Mouse (Mus musculus) layer of hippocampus, adult 18-20 months (tissue): ENCODE measurements around the gene Foxc1. TPM values are rescaled to one million over a fixed set of nuclear protein-coding genes. Genes with fewer than 3 reads are reported as not detected.

Experiments used
- DNase-seq, 2 experiments: peaks; one replicate each; pipeline ENCODE4 v3.0.0; 2022; ENCODE audit warnings: low spot score in 2 of 2
- total RNA-seq, 2 experiments: library from RNA; stranded (reverse); gene quantifications; 2 replicates each; pipeline ENCODE4 v1.2.3; 2021

The Foxc1 gene
- total RNA-seq, 2 experiments from 2014 or later = 3.1 to 3.3 TPM

DNA sequence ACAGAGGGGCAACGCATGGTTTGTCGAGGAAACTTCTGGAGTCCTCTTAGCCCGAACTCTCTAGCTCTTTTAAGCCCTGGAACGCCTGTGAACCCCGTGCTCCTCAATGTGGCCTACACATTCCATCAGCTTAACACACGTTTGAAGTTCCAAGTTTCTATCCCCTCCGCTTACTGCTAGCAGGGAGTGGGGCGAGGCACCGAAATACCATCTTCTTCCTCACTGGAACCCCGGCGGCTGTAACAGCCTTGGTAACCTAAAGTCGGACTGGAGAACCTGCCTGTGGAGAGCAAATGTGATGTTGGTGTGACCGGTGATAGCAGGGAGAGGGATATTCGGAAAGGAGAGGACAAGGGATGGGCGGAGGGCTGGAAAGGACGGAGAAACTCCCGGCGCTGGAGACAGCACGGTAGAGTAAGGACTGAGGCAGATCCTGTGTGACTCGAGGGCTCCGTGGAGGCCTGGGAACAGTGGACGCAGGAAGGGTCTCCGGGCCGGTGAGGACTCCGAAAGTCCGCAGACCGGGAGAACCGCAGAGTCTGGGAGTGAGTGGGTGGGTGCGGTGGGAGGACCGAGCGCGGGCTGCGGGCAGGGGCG, 504 bp upstream of the Foxc1 start:
- no peak for DNase-seq

DNA sequence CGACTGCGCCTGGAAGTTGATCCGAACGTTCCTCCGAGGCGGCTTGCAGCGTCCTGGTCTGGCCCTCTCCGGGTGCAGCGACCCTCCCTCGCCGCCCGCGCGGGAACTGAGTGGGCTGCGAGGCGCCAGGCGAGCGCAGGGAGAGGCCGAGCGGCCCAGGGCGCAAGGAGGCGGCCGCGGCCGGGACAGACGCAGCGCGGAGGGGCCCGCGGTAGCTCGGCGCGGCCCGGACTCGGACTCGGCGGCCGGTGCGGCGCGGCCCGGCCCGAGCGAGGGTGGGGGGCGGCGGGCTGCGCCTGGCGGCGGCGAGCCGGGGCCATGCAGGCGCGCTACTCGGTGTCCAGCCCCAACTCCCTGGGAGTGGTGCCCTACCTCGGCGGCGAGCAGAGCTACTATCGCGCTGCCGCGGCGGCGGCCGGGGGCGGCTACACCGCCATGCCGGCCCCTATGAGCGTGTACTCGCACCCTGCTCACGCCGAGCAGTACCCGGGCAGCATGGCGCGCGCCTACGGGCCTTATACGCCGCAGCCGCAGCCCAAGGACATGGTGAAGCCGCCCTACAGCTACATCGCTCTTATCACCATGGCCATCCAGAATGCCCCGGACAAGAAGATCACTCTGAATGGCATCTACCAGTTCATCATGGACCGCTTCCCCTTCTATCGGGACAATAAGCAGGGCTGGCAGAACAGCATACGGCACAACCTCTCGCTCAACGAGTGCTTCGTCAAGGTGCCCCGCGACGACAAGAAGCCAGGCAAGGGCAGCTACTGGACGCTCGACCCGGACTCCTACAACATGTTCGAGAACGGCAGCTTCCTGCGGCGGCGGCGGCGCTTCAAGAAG, 680 bp downstream of the Foxc1 start:
- no peak for DNase-seq

DNA sequence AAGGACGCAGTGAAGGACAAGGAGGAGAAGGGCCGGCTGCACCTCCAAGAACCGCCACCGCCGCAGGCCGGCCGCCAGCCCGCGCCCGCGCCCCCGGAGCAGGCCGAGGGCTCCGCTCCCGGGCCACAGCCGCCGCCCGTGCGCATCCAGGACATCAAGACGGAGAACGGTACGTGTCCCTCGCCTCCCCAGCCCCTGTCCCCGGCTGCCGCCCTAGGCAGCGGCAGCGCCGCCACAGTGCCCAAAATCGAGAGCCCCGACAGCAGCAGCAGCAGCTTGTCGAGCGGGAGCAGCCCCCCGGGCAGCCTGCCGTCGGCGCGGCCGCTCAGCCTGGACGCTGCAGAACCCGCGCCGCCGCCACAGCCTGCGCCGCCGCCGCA, 1.3 kb downstream of the Foxc1 start:
- no peak for DNase-seq

DNA sequence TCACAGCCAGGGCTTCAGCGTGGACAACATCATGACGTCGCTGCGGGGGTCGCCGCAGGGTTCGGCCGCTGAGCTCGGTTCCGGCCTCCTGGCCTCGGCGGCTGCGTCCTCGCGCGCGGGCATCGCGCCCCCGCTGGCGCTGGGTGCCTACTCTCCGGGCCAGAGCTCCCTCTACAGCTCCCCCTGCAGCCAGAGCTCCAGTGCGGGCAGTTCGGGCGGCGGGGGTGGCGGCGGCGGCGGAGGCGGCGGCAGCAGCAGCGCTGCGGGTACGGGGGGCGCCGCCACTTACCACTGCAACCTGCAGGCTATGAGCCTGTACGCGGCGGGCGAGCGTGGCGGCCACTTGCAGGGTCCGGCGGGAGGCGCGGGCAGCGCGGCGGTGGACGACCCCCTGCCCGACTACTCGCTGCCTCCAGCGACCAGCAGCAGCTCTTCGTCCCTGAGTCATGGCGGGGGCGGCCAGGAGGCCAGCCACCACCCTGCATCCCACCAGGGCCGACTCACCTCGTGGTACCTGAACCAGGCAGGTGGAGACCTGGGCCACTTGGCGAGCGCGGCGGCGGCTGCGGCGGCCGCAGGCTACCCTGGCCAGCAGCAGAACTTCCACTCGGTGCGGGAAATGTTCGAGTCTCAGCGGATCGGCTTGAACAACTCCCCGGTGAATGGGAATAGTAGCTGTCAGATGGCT, 1.8 kb downstream of the Foxc1 start:
- DNase-seq = no peak

DNA sequence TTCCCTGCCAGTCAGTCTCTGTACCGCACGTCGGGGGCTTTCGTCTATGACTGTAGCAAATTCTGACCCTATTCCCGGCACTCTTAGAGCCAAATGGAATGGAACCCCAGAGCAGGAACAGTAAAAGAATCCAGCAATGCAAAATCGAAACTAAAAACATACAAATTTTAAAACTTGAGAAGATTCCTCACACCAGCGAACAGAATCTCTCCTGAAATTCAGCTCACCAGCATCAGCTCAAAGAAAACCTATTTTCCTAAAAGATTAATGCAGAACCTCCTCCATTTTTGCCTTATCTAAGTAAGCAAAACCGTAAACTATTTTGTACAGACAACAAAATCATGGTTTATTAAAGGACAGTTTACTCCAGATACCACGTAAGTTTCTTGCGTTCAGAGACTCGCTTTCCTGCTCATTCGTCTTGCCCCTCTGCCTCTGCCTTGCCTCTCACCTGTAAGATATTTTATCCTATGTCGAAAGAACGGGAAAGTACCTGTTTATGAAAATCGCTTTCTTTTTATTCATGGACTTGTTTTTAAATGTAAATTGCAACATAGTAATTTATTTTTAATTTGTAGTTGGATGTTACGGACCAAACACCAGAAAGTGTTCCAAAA, 2.5 kb downstream of the Foxc1 start:
- no peak for DNase-seq

DNA sequence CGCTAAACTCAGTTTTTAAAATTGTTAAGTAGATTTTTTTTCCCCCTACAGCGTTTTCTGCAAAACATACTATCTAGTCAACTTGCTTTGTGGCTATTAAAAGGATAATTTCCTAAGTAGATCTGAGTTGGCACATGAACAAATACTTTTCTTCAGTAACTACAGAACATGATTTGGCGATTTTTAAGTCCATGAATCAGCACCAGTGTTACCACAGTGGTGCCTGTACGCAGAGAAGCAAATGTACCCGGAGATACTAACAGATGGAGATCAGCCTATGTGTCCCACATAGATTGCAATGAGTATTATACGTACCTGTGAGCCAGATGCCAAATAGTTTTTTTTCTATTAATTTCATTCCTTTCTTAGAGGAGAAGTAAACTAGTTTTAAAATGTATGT, 3.3 kb downstream of the Foxc1 start:
- DNase-seq = no peak

DNA sequence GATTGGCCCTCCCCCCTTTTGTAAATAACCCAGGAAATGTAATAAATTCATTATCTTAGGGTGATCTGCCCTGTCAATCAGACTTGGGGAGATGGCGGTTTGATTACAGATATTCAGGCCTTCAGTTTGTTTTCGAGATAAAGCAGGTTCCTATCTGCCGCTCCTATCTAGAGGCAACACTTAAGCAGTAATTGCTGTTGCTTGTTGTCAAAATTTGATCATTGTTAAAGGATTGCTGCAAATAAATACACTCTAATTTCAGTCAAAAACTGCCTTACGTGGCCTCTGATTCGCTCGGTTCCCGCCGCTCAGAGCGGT, 3.9 kb downstream of the Foxc1 start:
- DNase-seq = no peak

DNA sequence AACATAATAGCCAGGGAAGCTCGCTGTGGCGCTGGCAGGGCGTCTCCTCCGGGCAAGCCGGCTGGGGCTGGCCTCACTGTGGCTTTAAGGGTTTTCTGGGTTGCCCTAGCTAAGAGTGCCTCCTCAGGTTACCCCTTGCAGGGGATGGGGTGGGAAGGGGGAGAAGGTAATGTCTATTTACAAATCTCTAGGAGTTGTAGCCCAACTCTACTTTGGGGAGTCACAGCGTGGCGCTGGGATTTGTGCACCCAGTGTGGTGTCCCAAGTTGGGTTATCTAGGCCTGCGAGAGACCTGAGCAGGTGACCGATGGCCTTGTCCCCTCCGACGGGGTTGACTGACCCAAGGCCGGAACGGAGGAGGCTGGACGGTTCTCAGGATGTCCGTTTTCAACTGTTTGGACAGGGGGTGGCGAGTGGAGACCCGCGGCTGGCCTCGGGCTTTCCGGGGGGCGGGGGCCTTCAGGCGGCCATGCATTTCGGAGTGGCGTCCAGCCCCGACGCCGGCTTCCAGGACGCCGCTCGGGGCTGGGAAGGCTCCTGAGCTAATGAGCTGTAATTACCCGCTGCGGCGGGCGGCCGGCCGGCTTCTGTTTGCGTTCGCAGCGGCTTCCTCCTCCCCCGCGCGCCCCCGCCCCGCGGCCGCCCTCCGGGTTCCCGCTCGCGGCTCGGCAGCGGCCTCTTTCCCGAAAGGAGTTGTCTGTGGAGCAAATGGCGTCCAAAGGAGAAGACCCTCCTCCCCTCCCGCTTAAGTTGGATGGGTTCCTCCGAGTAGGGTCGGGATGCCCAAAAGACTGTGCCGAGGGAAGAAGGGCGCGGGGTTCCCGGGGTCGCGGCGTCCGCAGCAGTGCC, 4.5 kb downstream of the Foxc1 start:
- no peak for DNase-seq

DNA sequence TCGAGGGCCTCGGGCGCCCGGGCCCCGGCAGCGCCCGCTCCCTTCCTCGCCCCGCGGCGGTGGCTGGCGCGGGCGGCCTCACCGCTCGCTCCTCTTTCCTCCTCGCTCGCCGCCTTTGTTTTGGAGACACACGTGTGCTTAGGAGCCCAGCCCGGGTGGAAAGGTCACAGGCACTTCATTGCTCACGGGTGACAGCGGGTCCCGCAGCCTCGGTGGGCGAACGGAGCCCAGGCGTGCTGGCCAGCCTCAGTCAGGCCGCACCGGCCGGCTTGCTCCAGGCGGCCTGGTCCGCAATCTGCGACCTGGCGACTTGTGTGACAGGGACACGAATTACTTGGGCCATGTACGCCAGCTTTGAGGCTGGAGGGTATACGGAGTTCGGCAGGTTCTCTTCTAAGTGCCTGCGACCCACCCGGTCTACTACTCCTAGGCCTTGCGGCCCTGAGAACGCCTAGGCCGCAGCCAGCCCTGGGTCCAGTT, 5.1 kb downstream of the Foxc1 start:
- DNase-seq = no peak

DNA sequence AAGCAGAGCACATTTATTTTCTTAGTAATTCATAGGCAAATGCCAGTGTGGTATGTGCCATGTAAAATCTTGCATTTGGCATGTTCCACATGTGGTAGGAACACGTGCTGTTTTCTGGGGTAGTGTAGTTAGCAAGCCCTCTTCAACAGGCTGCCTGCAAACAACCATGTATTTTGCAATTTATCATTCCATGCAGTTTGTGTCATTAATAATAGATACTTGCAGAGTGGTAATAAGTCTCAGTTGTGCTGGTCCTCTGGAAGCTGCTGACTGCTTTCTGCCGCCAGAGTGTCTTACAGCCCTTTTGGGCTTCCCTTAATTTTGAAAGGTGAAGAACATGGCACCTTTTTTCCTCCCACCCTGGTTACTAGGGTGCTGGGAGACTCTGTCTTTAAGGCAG, 6.3 kb downstream of the Foxc1 start:
- no peak for DNase-seq

DNA sequence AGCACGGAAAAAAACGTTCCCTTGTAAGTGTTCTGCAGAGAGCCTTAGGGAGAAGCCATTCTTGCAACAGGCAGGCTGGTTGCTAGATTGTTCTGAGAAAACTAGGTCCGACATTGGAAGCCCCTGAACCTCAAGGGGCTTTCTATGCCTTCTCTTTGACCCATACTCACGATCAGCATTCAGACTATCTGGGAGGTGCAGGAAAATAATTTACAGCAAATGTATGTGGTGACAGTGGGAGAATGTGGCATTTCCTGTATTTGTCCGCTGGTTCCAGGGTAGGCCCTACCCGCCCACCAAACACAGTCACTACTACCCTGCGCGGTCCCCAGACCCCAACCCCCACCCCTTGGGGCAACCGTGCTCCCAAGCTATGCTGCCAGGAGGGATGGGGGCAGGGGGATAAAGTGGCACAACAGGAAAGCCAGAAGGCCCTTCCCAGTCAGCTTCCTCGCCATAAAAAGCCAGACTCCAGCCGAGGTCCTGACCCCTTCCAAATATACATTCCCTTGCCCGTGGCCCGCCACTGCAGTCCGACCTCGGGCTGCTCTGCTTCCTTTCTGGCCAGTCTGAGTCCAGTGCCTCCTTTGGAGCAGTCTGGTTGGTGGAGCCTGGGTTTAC, 9.1 kb downstream of the Foxc1 start:
- DNase-seq = no peak

DNA sequence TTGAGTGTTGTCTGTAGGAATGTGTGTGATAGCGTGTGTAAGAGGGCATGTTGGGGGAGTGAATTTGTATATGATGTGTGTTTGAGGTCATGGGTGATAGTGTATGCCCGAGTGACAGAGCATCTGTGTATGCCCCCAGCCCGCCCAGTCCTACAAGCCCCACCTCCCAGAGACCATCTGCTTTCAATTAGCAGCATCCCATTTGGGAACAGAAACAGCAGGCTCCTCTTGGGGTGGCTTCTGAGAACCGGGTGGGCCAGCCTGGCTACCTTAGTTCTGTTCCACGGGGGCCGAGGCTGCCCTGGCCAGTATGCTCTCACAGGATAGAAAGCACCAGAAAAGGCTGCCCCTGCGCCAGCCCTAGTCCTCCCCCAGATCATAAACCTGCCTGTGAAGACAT, 11.9 kb downstream of the Foxc1 start:
- no peak for DNase-seq

DNA sequence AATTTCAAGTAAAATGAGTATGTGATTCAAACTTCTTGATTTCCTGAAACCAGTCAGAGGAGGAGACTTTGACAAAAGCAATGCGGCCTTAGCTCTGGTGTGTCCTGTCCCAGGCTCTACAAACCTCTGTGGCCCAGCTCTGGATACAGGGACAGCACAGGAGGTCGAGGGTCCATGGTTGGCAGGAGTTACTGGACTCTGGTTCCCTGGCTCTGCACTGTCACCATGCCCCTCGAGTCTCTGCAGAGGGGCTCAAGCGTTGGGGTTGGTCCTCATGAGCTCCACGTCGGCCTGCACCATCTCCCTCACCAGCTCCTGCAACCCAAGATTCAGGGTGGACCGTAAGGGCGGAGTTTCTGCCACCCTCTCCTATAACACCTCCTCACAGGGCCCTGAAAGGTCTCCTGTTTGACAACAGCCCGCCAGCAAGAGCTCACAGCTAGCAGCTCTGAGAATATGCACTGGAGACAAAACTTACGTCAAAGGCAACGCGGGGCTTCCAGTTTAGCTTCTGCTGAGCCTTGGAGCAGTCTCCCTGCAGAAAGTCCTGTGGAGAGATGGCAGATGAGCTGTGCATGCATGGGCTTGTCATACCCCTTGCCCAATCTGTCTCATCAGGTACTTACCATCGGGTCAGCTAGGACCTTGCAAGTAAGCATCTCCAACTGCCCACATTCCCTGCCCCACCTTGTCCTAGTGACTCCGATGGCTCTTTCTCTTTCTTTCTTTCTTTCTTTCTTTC, 13.4 kb downstream of the Foxc1 start:
- no peak for DNase-seq

DNA sequence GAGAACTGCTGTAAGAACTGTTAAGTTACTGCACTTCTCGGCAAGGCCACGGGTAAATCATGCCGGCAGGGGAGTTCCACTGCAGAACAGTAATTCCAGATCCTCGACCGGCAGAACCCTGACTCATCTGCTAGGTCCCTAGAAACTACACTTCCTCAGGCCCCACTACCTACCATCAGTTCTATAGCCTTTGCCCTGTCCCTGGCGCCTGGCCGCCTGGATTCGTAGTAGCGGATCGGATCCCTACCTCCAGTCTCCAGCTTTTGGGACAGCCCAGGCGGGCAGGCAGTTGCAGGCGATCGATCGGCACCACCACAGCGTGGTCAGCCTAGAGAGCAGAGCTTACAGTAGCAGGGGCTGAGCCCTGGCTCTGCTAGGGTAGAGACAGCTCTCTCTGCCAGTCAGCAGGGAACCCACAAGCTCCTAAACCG, 14.2 kb downstream of the Foxc1 start:
- no peak for DNase-seq

DNA sequence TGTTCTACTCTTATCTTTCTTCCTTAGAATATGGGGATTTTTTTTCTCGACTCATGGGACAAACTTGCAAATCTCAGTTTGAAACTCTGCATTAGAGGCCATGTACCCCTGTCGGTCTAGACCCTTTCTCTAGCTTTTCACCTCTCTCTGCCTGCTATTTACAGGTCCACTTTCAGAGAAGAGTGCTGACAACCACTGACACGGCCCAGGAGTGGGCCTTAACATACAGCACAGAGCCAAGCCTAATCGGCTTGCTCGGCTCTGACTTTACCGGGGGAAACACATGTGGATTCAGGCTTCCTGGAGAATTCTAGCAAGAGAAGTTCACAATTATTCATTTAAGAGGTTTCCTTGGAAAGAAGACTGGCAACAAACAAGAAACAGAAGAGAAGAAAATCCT, 14.6 kb downstream of the Foxc1 start:
- DNase-seq = no peak

DNA sequence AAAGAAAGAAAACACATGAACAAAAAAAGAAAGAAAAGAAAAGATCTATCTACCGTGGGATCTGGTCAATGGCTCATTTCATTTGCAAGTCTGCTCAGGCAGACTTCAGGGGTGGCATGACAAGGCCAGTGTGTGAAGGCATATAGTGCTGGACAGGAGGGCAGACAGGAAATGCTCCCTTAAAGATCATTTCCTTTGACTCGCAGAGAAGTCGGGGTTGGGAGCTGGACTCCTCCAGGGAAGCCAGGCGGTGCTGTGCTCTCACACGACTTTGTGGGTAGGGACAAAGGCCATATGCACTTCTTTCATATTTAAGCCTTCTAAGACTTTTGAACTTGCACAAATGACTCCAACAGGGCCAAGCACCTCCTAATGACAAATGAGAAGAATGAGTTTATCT, 16.9 kb downstream of the Foxc1 start:
- DNase-seq = no peak

DNA sequence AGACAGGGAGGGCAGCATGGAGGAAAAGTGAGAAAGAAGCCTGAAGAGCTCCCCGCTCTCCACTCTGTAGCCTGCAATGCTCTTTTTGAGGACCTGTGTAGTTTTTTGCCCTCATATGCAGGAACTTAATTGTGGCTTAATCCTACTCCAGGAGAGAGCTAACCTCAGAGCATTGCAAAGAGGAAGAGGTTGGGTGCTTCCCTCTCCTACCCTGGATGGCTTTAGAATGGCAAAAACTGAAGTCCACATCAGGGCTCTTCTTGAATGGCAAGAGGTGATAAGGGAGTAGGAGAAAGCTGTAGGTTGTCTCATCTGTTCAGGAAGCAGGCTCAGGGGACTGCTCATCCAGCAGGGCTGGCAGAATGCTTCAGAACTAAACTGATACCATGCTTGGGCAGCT, 18.7 kb downstream of the Foxc1 start:
- no peak for DNase-seq

DNA sequence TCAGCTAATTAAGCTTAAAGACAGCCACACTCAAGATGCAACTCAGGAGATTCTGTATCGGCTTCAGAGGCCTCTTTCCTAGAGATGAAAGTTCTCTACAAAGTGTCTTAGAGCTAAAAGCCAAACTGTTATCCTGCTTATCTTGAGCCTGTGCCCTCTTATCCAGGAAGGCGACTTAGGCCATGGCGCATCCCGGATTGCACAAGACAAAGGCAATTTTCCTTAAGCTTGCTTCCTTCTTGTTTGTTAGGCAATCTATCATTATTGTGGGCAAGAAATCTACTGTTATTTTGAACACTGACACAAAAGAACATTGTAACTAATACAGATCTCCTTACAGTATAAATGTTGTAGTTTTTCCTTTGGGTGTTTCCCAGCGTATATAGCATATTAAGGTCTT, 20.7 kb downstream of the Foxc1 start:
- no peak for DNase-seq

DNA sequence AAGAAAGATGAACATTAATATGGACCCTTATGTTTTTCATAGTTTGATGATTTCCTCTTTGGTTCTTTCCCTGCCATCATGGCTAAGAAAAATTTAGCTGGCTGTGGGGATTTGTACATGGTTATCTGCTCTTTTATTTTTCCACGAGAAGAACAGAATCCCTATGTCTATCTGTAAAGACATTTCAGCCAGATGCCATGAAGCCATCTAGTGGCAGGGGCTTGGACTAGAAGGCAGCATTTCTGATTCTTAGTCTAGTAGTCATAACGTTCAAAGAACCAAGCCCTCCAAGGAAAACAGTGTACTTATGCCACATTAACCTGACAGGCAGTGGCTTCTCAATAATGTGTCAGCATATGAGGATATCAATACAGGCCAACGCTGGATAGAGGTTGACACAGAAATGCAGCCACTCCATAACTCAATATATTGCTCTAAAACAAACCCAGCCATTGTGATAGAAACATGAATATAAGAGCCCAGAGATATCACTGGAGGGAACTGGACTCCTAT, 21.4 kb downstream of the Foxc1 start:
- no peak for DNase-seq

DNA sequence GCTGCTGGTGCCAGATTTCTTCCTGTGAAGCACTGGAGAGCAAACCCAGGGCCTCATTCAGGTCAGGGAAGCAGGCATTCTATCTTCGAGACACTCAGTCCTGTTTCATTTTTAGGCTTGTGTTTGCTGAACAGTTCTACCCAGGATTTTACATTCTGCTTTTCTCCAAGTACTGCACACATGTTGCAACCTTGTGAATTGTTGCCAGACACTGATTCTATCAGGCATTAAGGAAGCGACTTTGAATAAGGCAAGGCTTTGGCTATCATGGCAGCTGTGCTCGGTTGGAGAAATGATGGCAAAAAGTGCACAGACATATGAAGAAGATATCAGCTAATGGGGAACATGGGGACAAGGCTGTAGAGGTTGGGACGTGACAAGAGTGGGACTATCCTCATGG, 22.0 kb downstream of the Foxc1 start:
- DNase-seq = no peak
